Mouse (Mus musculus) hindbrain, embryonic 12.5 days (tissue): ENCODE data around the gene Tsr3. TPM values are rescaled to one million over a fixed set of nuclear protein-coding genes. Genes with fewer than 3 reads are reported as not detected.

Experiments
- ATAC-seq: fragments of 200-750 bp; cut with Nextera tagmentation; 2 replicates; pipeline ENCODE4 v1.8.0; 2017; ENCODE audit warnings: moderate TSS enrichment; ENCODE audit not compliant: low FRiP score
- H3K27ac ChIP-seq: fragments of 300-500 bp; sonication (generic); 2 replicates; pipeline ENCODE4 v1.5.1; 2016; ENCODE audit warnings: mild to moderate bottlenecking
- H3K27me3 ChIP-seq: fragments of 300-500 bp; sonication (generic); 2 replicates; pipeline ENCODE4 v1.6.1; 2016; ENCODE audit warnings: mild to moderate bottlenecking
- H3K36me3 ChIP-seq: fragments of 300-500 bp; sonication (generic); 2 replicates; pipeline ENCODE4 v1.6.1; 2016; ENCODE audit warnings: mild to moderate bottlenecking
- H3K4me1 ChIP-seq: fragments of 300-500 bp; sonication (generic); 2 replicates; pipeline ENCODE4 v1.6.1; 2016
- H3K4me2 ChIP-seq: fragments of 300-500 bp; sonication (generic); replicated peaks from 2 replicates; pipeline ENCODE4 v1.6.1; 2016; ENCODE audit warnings: mild to moderate bottlenecking
- H3K4me3 ChIP-seq: fragments of 300-500 bp; sonication (generic); 2 replicates; pipeline ENCODE4 v1.5.1; 2016; ENCODE audit warnings: mild to moderate bottlenecking
- H3K9ac ChIP-seq: fragments of 300-500 bp; sonication (generic); 2 replicates; pipeline ENCODE4 v1.6.1; 2016; ENCODE audit warnings: mild to moderate bottlenecking, moderate library complexity
- H3K9me3 ChIP-seq: fragments of 300-500 bp; sonication (generic); replicated peaks from 2 replicates; pipeline ENCODE4 v1.6.1; 2016; ENCODE audit warnings: mild to moderate bottlenecking
- WGBS: fragments of 180-500 bp; shearing (Covaris S2); methylation state at CpG from one replicate; pipeline ENCODE4 v1.1.7; 2016; 5-methylcytosine and 5-hydroxymethylcytosine counted together
- polyA plus RNA-seq: library from polyadenylated mRNA; unstranded; fragments of >200 nt; fragmentation: Nextera tagmentation; extraction: Ambion mirVana; gene quantifications from 2 replicates; pipeline ENCODE4 v1.2.1, GENCODE M21; 2016

The Tsr3 gene
- polyA plus RNA-seq, 1 experiment from 2014 or later: 61.8 TPM

GRCm38 (mm10) chr17:25250181-25250835 is 10.3 kb downstream of the Tsr3 start:
- Histone ChIP-seq H3K27me3 (peaks cover 23% of the 10 kb centered on the region), H3K4me3 (no peak overlapping the region), H3K36me3 (peaks cover 7% of the 10 kb centered on the region; the same call in 1 of the 2 replicates), H3K4me1 (peaks cover 33% of the 10 kb centered on the region), H3K4me2 (no peak overlapping the region), H3K9ac (no peak overlapping the region), H3K9me3 (no peaks in the 10 kb centered on the region), H3K27ac (no peak overlapping the region)
- no peak for ATAC-seq
- WGBS: 80% methylated on average over 8 of the region's 8 CpGs

- Histone ChIP-seq H3K9ac (peak overlapping the region; percentile 33; the same call in 1 of the 2 replicates), H3K27ac (peak overlapping the region; percentile 68), H3K4me3 (no peak overlapping the region), H3K36me3 (no peaks in the 10 kb centered on the region), H3K9me3 (no peaks in the 10 kb centered on the region), H3K4me1 (peaks cover 45% of the 10 kb centered on the region), H3K27me3 (peaks cover 39% of the 10 kb centered on the region), H3K4me2 (no peak overlapping the region; the same call in 1 of the 2 replicates)
- WGBS: 18% methylated on average over 3 of the region's 3 CpGs
- peak; percentile 24; the same call in 1 of the 2 replicates for ATAC-seq
Measured at GRCm38 (mm10) chr17:25252643-25253042, 12.7 kb downstream of the Tsr3 start.

GRCm38 (mm10) chr17:25253760-25254159 is 13.8 kb downstream of the Tsr3 start:
- Histone ChIP-seq H3K27ac (peak overlapping the region; percentile 55; the same call in 1 of the 2 replicates), H3K27me3 (peaks cover 39% of the 10 kb centered on the region), H3K9ac (0 out of 2 replicates have a peak overlapping the region, but pooled peaks have one; percentile 2), H3K36me3 (no peaks in the 10 kb centered on the region), H3K4me2 (peak overlapping the region; percentile 33), H3K4me1 (peaks cover 48% of the 10 kb centered on the region), H3K9me3 (no peaks in the 10 kb centered on the region), H3K4me3 (peak overlapping the region; percentile 11)
- peak; percentile 20; the same call in 1 of the 2 replicates for ATAC-seq
- WGBS: 15% methylated on average over 10 of the region's 10 CpGs

- no peak overlapping the region for H3K27ac ChIP-seq
- peaks cover 39% of the 10 kb centered on the region for H3K27me3 ChIP-seq
- H3K4me1 ChIP-seq: peaks cover 48% of the 10 kb centered on the region
- peaks cover 10% of the 10 kb centered on the region for H3K36me3 ChIP-seq
- ATAC-seq: no peak
- no peak overlapping the region for H3K9ac ChIP-seq
- no peak overlapping the region for H3K4me3 ChIP-seq
- no peak overlapping the region for H3K4me2 ChIP-seq
- no peaks in the 10 kb centered on the region for H3K9me3 ChIP-seq
- WGBS: 67% methylated on average over 2 of the region's 2 CpGs
Measured at GRCm38 (mm10) chr17:25255110-25255509, 15.1 kb downstream of the Tsr3 start.

- WGBS: 5% methylated on average over 34 of the region's 35 CpGs
- ATAC-seq: peak; percentile 39; the same call in 1 of the 2 replicates
- H3K4me1 ChIP-seq: peaks cover 48% of the 10 kb centered on the region
- H3K27ac ChIP-seq: no peak within 1 kb of the TSS
- peaks cover 39% of the 10 kb centered on the region for H3K27me3 ChIP-seq
- peak within 1 kb of the TSS; percentile 59 for H3K4me2 ChIP-seq
- H3K9ac ChIP-seq: peak within 1 kb of the TSS; percentile 51
- no peaks in the 10 kb centered on the region for H3K9me3 ChIP-seq
- peak within 1 kb of the TSS; percentile 31 for H3K4me3 ChIP-seq
- peaks cover 13% of the 10 kb centered on the region for H3K36me3 ChIP-seq
Measured at GRCm38 (mm10) chr17:25256140-25256754, 16.3 kb downstream of the Tsr3 start, which contains the start of gene Baiap3. TSS of gene Baiap3 (minus strand) at chr17:25256364.

- no peak for ATAC-seq
- peaks cover 39% of the 10 kb centered on the region for H3K27me3 ChIP-seq
- WGBS: 54% methylated on average over 6 of the region's 6 CpGs
- no peak overlapping the region for H3K4me3 ChIP-seq
- H3K4me2 ChIP-seq: no peak overlapping the region
- peaks cover 19% of the 10 kb centered on the region for H3K36me3 ChIP-seq
- H3K9me3 ChIP-seq: no peaks in the 10 kb centered on the region
- H3K9ac ChIP-seq: no peak overlapping the region
- peaks cover 37% of the 10 kb centered on the region for H3K4me1 ChIP-seq
- H3K27ac ChIP-seq: no peak overlapping the region
Measured at GRCm38 (mm10) chr17:25257804-25258261, 17.9 kb downstream of the Tsr3 start.

- H3K4me3 ChIP-seq: no peak overlapping the region
- H3K4me2 ChIP-seq: no peak overlapping the region
- H3K4me1 ChIP-seq: peaks cover 2% of the 10 kb centered on the region; the same call in 1 of the 2 replicates
- H3K36me3 ChIP-seq: peaks cover 79% of the 10 kb centered on the region
- H3K27ac ChIP-seq: no peak overlapping the region
- ATAC-seq: no peak
- no peaks in the 10 kb centered on the region for H3K27me3 ChIP-seq
- WGBS: 74% methylated on average over 3 of the region's 3 CpGs
- H3K9me3 ChIP-seq: no peaks in the 10 kb centered on the region
- H3K9ac ChIP-seq: no peak overlapping the region
Measured at GRCm38 (mm10) chr17:25264453-25264852, 24.5 kb downstream of the Tsr3 start.

- 85% methylated on average over 2 of the region's 2 CpGs for WGBS
- no peak for ATAC-seq
- peak overlapping the region; percentile 10; the same call in 1 of the 2 replicates for H3K4me3 ChIP-seq
- H3K36me3 ChIP-seq: peaks cover 39% of the 10 kb centered on the region
- no peak overlapping the region for H3K27ac ChIP-seq
- no peaks in the 10 kb centered on the region for H3K9me3 ChIP-seq
- H3K4me2 ChIP-seq: peak overlapping the region; percentile 99
- no peaks in the 10 kb centered on the region for H3K27me3 ChIP-seq
- peaks cover 36% of the 10 kb centered on the region for H3K4me1 ChIP-seq
- H3K9ac ChIP-seq: 0 out of 2 replicates have a peak overlapping the region, but pooled peaks have one; percentile 10
Measured at GRCm38 (mm10) chr17:25270795-25271335, 30.9 kb downstream of the Tsr3 start.

- peaks cover 24% of the 10 kb centered on the region for H3K36me3 ChIP-seq
- 1% methylated on average over 10 of the region's 10 CpGs for WGBS
- H3K27me3 ChIP-seq: no peaks in the 10 kb centered on the region
- H3K4me3 ChIP-seq: peak overlapping the region; percentile 98
- no peaks in the 10 kb centered on the region for H3K9me3 ChIP-seq
- H3K9ac ChIP-seq: peak overlapping the region; percentile 100
- peaks cover 36% of the 10 kb centered on the region for H3K4me1 ChIP-seq
- peak overlapping the region; percentile 99 for H3K4me2 ChIP-seq
- H3K27ac ChIP-seq: peak overlapping the region; percentile 98
- no peak for ATAC-seq
Measured at GRCm38 (mm10) chr17:25272326-25272725, 32.4 kb downstream of the Tsr3 start.

- Histone ChIP-seq H3K36me3 (peaks cover 16% of the 10 kb centered on the region), H3K4me2 (peak overlapping the region; percentile 99), H3K9me3 (no peaks in the 10 kb centered on the region), H3K9ac (peak overlapping the region; percentile 100), H3K4me3 (peak overlapping the region; percentile 98), H3K27ac (peak overlapping the region; percentile 98), H3K27me3 (no peaks in the 10 kb centered on the region), H3K4me1 (peaks cover 36% of the 10 kb centered on the region)
- peak; percentile 92 for ATAC-seq
- under 1% methylated on average over 72 of the region's 92 CpGs for WGBS
Measured at GRCm38 (mm10) chr17:25272951-25273705, 33.2 kb downstream of the Tsr3 start.

GRCm38 (mm10) chr17:25273706-25274501 is 33.9 kb downstream of the Tsr3 start:
- ATAC-seq: peak; percentile 90
- H3K27ac ChIP-seq: peak overlapping the region; percentile 98
- H3K4me2 ChIP-seq: peak overlapping the region; percentile 99
- peak overlapping the region; percentile 100 for H3K9ac ChIP-seq
- no peaks in the 10 kb centered on the region for H3K9me3 ChIP-seq
- 1% methylated on average over 45 of the region's 45 CpGs for WGBS
- no peaks in the 10 kb centered on the region for H3K27me3 ChIP-seq
- H3K4me3 ChIP-seq: peak overlapping the region; percentile 98
- H3K36me3 ChIP-seq: peaks cover 9% of the 10 kb centered on the region
- H3K4me1 ChIP-seq: peaks cover 36% of the 10 kb centered on the region
